Mouse (Mus musculus) layer of hippocampus, adult 2 months (tissue): ENCODE results near the gene 4932438A13Rik. TPM values are rescaled to one million over a fixed set of nuclear protein-coding genes. Genes with fewer than 3 reads are reported as not detected.

Experiments used
- DNase-seq, 2 experiments: peaks; one replicate each; pipeline ENCODE4 v3.0.0; 2022; ENCODE audit warnings: low spot score in 2 of 2
- H3K27ac ChIP-seq: fragments of 200-600 bp; 2 replicates; pipeline ENCODE4 v1.8.1; 2022
- H3K4me3 ChIP-seq: fragments of 200-600 bp; 2 replicates; pipeline ENCODE4 v1.8.1; 2022; ENCODE audit warnings: mild to moderate bottlenecking
- CTCF ChIP-seq: fragments of 200-600 bp; conservative IDR thresholded peaks from 2 replicates; pipeline ENCODE4 v1.8.1; 2022; ENCODE audit warnings: antibody characterized with exemption, mild to moderate bottlenecking, moderate library complexity
- long read RNA-seq, 2 experiments: library from polyadenylated mRNA; stranded (forward); transcript quantifications; one replicate each; pipeline ENCODE4 v2.0.0; 2021; ENCODE audit warnings: borderline mapping rate in 2 of 2
- total RNA-seq, 2 experiments: library from RNA; stranded (reverse); gene quantifications; 2 replicates each; pipeline ENCODE4 v1.2.3; 2021

Gene 4932438A13Rik
- 10 to 100 TPM; 95.0 to 98.2 TPM for total RNA-seq
- long read RNA-seq, experiment 1, partial matches to known transcripts, result 4 of 5 reads
- long read RNA-seq, experiment 1, other reads (novel, unspliced or antisense), result 1 of 5 reads
- long read RNA-seq, experiment 2, partial matches to known transcripts, result 4 of 5 reads
- long read RNA-seq, experiment 2, other reads (novel, unspliced or antisense), result 1 of 5 reads

GRCm38 (mm10) chr3:36862721-36863275, at the start of gene 4932438A13Rik:
TSS of gene 4932438A13Rik (plus strand) at chr3:36863104.
- peak within 1 kb of the TSS; percentile 97 for H3K4me3 ChIP-seq
- peak within 1 kb of the TSS; percentile 93 for H3K27ac ChIP-seq
- no peak for TF ChIP-seq CTCF
- peak; percentile 95 to 99 for DNase-seq

GRCm38 (mm10) chr3:36816633-36817032, 46.3 kb upstream of the 4932438A13Rik start:
- TF ChIP-seq CTCF, result no peak
- Histone ChIP-seq H3K27ac (no peak overlapping the region), H3K4me3 (no peak overlapping the region)
- DNase-seq, result no peak

GRCm38 (mm10) chr3:36819402-36819801, 43.5 kb upstream of the 4932438A13Rik start:
- no peak for DNase-seq
- no peak for TF ChIP-seq CTCF
- H3K27ac ChIP-seq, result no peak overlapping the region
- H3K4me3 ChIP-seq, result no peak overlapping the region

- no peak for DNase-seq
- Histone ChIP-seq H3K4me3 (no peak overlapping the region), H3K27ac (no peak overlapping the region)
- no peak for TF ChIP-seq CTCF
These were observed 41.9 kb upstream of the 4932438A13Rik start for GRCm38 (mm10) chr3:36821037-36821436.

GRCm38 (mm10) chr3:36825098-36825497, 37.8 kb upstream of the 4932438A13Rik start:
- DNase-seq, result no peak
- Histone ChIP-seq H3K27ac (no peak overlapping the region), H3K4me3 (no peak overlapping the region)
- TF ChIP-seq CTCF, result no peak

- no peak for DNase-seq
- Histone ChIP-seq H3K4me3 (no peak overlapping the region), H3K27ac (no peak overlapping the region)
- no peak for TF ChIP-seq CTCF
These were observed 37.4 kb upstream of the 4932438A13Rik start for GRCm38 (mm10) chr3:36825554-36825953.

- H3K4me3 ChIP-seq, result no peak overlapping the region
- no peak for TF ChIP-seq CTCF
- H3K27ac ChIP-seq, result no peak overlapping the region
These were observed 35.5 kb upstream of the 4932438A13Rik start for GRCm38 (mm10) chr3:36827274-36828025.

GRCm38 (mm10) chr3:36830218-36830617, 32.7 kb upstream of the 4932438A13Rik start:
- Histone ChIP-seq H3K27ac (no peak overlapping the region), H3K4me3 (no peak overlapping the region)
- no peak for TF ChIP-seq CTCF
- no peak for DNase-seq

More at GRCm38 (mm10) chr3:36827274-36828025, 35.5 kb upstream of the 4932438A13Rik start:
- no peak for DNase-seq

- H3K27ac ChIP-seq, result no peak overlapping the region
- no peak for TF ChIP-seq CTCF
- no peak for DNase-seq
- no peak overlapping the region for H3K4me3 ChIP-seq
These were observed 28.5 kb upstream of the 4932438A13Rik start for GRCm38 (mm10) chr3:36834426-36834825.

- Histone ChIP-seq H3K27ac (no peak overlapping the region), H3K4me3 (no peak overlapping the region)
- no peak for DNase-seq
- TF ChIP-seq CTCF, result no peak
These were observed 28.1 kb upstream of the 4932438A13Rik start for GRCm38 (mm10) chr3:36834832-36835231.

GRCm38 (mm10) chr3:36835525-36836203, 27.2 kb upstream of the 4932438A13Rik start:
- peak; percentile 63 for TF ChIP-seq CTCF
- Histone ChIP-seq H3K27ac (0 out of 2 replicates have a peak overlapping the region, but pooled peaks have one; percentile 32), H3K4me3 (peak overlapping the region; percentile 29; the same call in 1 of the 2 replicates)
- DNase-seq, result no peak

GRCm38 (mm10) chr3:36836833-36837232, 26.1 kb upstream of the 4932438A13Rik start:
- no peak for TF ChIP-seq CTCF
- no peak for DNase-seq
- H3K4me3 ChIP-seq, result no peak overlapping the region
- H3K27ac ChIP-seq, result no peak overlapping the region
